Mouse (Mus musculus) CH12.LX (cell line): Measurements from ENCODE around the gene Fam228b. TPM values are rescaled to one million over a fixed set of nuclear protein-coding genes. Genes with fewer than 3 reads are reported as not detected.
"Not testable (repeated sequence)": the region's sequence is repeated elsewhere in the genome, so short reads cannot be mapped to it uniquely, and the experiment has no call there.

Experiments used
- DNase-seq: peaks from one replicate; pipeline ENCODE4 v3.0.0-alpha.2; 2013; ENCODE audit errors: extremely low read depth
- H3K27ac ChIP-seq: 2 replicates; pipeline ENCODE4 v1.5.1; 2012; ENCODE audit warnings: low read depth, mild to moderate bottlenecking, control low read depth, moderate library complexity; ENCODE audit not compliant: insufficient read depth
- H3K27me3 ChIP-seq: replicated peaks from 2 replicates; pipeline ENCODE3; 2012; ENCODE audit warnings: inconsistent platforms
- H3K36me3 ChIP-seq, 2 experiments: replicated peaks in 1 of 2; 2 replicates each; pipeline versions ENCODE3 to v1.6.1; 2012; ENCODE audit warnings: inconsistent platforms in 1 of 2, low read length in 1 of 2, mild to moderate bottlenecking in 1 of 2, mixed read lengths in 1 of 2, moderate library complexity in 1 of 2; ENCODE audit not compliant: control insufficient read depth in 1 of 2, insufficient read depth in 1 of 2
- H3K4me1 ChIP-seq, 2 experiments: 2 replicates each; pipeline ENCODE4 v1.6.1; 2012; ENCODE audit warnings: inconsistent platforms in 1 of 2, moderate library complexity in 1 of 2; ENCODE audit not compliant: insufficient read depth in 2 of 2, control insufficient read depth in 1 of 2
- H3K4me2 ChIP-seq: 2 replicates; pipeline ENCODE4 v1.6.1; 2012; ENCODE audit warnings: low read depth, mild to moderate bottlenecking, control low read depth; ENCODE audit not compliant: poor library complexity, insufficient read depth, severe bottlenecking
- H3K4me3 ChIP-seq, 3 experiments: fragments of 150-350 bp in 1 of 3; sonication (generic) in 1 of 3; replicated peaks in 1 of 3; 2 replicates each; pipeline versions ENCODE3 to v1.5.1; 2011 to 2012; ENCODE audit warnings: low read depth in 2 of 3, low read length in 2 of 3, mild to moderate bottlenecking in 2 of 3, moderate library complexity in 2 of 3, control low read depth in 1 of 3, improper control_type of control experiment in 1 of 3, inconsistent platforms in 1 of 3, mixed read lengths in 1 of 3; ENCODE audit not compliant: poor library complexity in 1 of 3
- H3K79me2 ChIP-seq: replicated peaks from 2 replicates; pipeline ENCODE4 v1.6.1; 2012; ENCODE audit warnings: mild to moderate bottlenecking, moderate library complexity; ENCODE audit not compliant: control insufficient read depth, poor library complexity, insufficient read depth, severe bottlenecking; ENCODE audit errors: extremely low read depth
- H3K9ac ChIP-seq: 2 replicates; pipeline ENCODE4 v1.6.1; 2012; ENCODE audit warnings: low read depth, mild to moderate bottlenecking, control low read depth, moderate library complexity; ENCODE audit not compliant: insufficient read depth
- H3K9me3 ChIP-seq: replicated peaks from 2 replicates; pipeline ENCODE3; 2012; ENCODE audit warnings: low read length, inconsistent platforms, mixed read lengths
- CHD1 ChIP-seq: IDR thresholded peaks from 2 replicates; pipeline ENCODE4 v1.6.1; 2012; ENCODE audit warnings: low read depth, low read length, improper control_type of control experiment, inconsistent platforms
- CTCF ChIP-seq, 2 experiments: IDR thresholded peaks in 1 of 2; conservative IDR thresholded peaks in 1 of 2; 2 replicates each; pipeline ENCODE4 v1.5.1; 2011 to 2012; ENCODE audit warnings: low read depth in 2 of 2, low read length in 2 of 2, improper control_type of control experiment in 1 of 2, inconsistent platforms in 1 of 2, mild to moderate bottlenecking in 1 of 2, moderate library complexity in 1 of 2
- E2F4 ChIP-seq: IDR thresholded peaks from 2 replicates; pipeline ENCODE4 v1.6.1; 2011; ENCODE audit warnings: low read depth, low read length, improper control_type of control experiment; ENCODE audit not compliant: insufficient replicate concordance
- EP300 ChIP-seq: IDR thresholded peaks from 2 replicates; pipeline ENCODE4 v1.6.1; 2011; ENCODE audit warnings: low read length, improper control_type of control experiment
- IRF4 ChIP-seq: IDR thresholded peaks from 2 replicates; pipeline ENCODE4 v1.6.1; 2014; ENCODE audit warnings: low read depth, mild to moderate bottlenecking, inconsistent platforms, low read length, improper control_type of control experiment
- JUN ChIP-seq: IDR thresholded peaks from 2 replicates; pipeline ENCODE4 v1.6.1; 2011; ENCODE audit warnings: low read depth, mild to moderate bottlenecking, low read length, improper control_type of control experiment, moderate library complexity; ENCODE audit not compliant: insufficient read depth
- MAX ChIP-seq: IDR thresholded peaks from 2 replicates; pipeline ENCODE4 v1.6.1; 2011; ENCODE audit warnings: low read length, improper control_type of control experiment
- MAZ ChIP-seq: IDR thresholded peaks from 2 replicates; pipeline ENCODE4 v1.6.1; 2012; ENCODE audit warnings: low read depth, mild to moderate bottlenecking, inconsistent platforms, low read length, improper control_type of control experiment, moderate library complexity
- MEF2A ChIP-seq: IDR thresholded peaks from 2 replicates; pipeline ENCODE4 v1.6.1; 2014; ENCODE audit warnings: low read depth, mild to moderate bottlenecking, inconsistent platforms, low read length, improper control_type of control experiment, borderline replicate concordance
- MXI1 ChIP-seq: IDR thresholded peaks from 2 replicates; pipeline ENCODE4 v1.6.1; 2011; ENCODE audit warnings: mild to moderate bottlenecking, low read depth, low read length, improper control_type of control experiment
- MYC ChIP-seq: IDR thresholded peaks from 2 replicates; pipeline ENCODE4 v1.6.1; 2011; ENCODE audit warnings: low read depth, mild to moderate bottlenecking, improper control_type of control experiment, low read length
- NRF1 ChIP-seq: IDR thresholded peaks from 2 replicates; pipeline ENCODE4 v1.6.1; 2014; ENCODE audit warnings: low read depth, mild to moderate bottlenecking, inconsistent platforms, low read length, improper control_type of control experiment, moderate library complexity
- POLR2AphosphoS2 ChIP-seq: IDR thresholded peaks from 2 replicates; pipeline ENCODE4 v1.6.1; 2011; ENCODE audit warnings: low read depth, low read length, improper control_type of control experiment
- SIN3A ChIP-seq: IDR thresholded peaks from 2 replicates; pipeline ENCODE4 v1.6.1; 2012; ENCODE audit warnings: low read length, improper control_type of control experiment, inconsistent platforms
- SMC3 ChIP-seq: IDR thresholded peaks from 2 replicates; pipeline ENCODE4 v1.6.1; 2011; ENCODE audit warnings: low read depth, low read length, improper control_type of control experiment
- USF1 ChIP-seq: IDR thresholded peaks from 2 replicates; pipeline ENCODE4 v1.6.1; 2014; ENCODE audit warnings: low read depth, mild to moderate bottlenecking, inconsistent platforms, low read length, improper control_type of control experiment
- USF2 ChIP-seq: conservative IDR thresholded peaks from 2 replicates; pipeline ENCODE4 v1.6.1; 2011; ENCODE audit warnings: low read depth, low read length, improper control_type of control experiment
- ZC3H11A ChIP-seq: IDR thresholded peaks from 2 replicates; pipeline ENCODE4 v1.6.1; 2012; ENCODE audit warnings: low read depth, mild to moderate bottlenecking, inconsistent platforms, low read length, improper control_type of control experiment
- dilution Hi-C: fragments of 300-500 bp; cut with MboI; formaldehyde crosslinking; loops from 2 replicates; pipeline ENCODE4 v1.14.3; 2020; ENCODE audit warnings: low sequenced_read_pairs; ENCODE audit not compliant: extremely low pct_unique_long_range_greater_than_20kb, extremely low pct_ligation_motif_present
- in situ Hi-C: fragments of 300-500 bp; cut with MboI; formaldehyde crosslinking; loops from 3 replicates; pipeline ENCODE4 v1.14.3; 2019; ENCODE audit warnings: low sequenced_read_pairs, low pct_ligation_motif_present, low pct_unique_long_range_greater_than_20kb, mixed read lengths
- polyA plus RNA-seq: library from polyadenylated mRNA; unstranded; fragments of >175 nt; gene quantifications from 2 replicates; pipeline ENCODE4 v1.2.1, GENCODE M21; 2012; ENCODE audit warnings: low read depth; ENCODE audit not compliant: insufficient read length
- total RNA-seq, 2 experiments: library from RNA; depleted of rRNA; stranded (reverse); fragments of 300-350 nt in 1 of 2; fragments of >200 nt in 1 of 2; gene quantifications; 2 replicates each; pipeline ENCODE4 v1.2.3; 2012 to 2014

Fam228b gene
- total and polyA plus RNA-seq, 3 experiments = 0.13 TPM; not detected in 2

DNA sequence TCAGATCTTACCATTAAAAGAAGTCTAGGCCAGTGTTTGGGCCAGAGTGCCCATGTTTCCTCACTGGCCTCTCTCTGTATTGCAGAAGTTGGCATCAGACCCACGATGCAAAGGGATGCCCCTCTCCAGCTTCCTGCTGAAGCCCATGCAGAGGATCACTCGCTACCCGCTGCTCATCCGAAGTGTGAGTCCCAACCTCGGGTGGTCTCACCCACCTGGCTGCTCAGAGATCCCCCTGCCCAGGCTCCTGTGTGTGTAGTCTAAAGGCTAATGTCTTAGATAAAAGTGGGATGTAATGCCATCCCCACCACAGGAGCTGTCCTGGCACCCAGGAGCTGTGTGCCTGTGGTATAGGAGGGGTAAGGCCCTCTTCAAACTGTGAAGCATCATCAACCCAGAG, 62.9 kb downstream of the Fam228b start:
- no peaks in the 10 kb centered on the region for H3K9me3 ChIP-seq
- H3K9ac ChIP-seq = no peak overlapping the region
- dilution Hi-C loops (no loop called here), in situ Hi-C loops (no loop called here)
- no peak overlapping the region for H3K27ac ChIP-seq
- no peak for TF ChIP-seq NRF1
- TF ChIP-seq IRF4 = no peak
- TF ChIP-seq ZC3H11A = no peak
- no peak for TF ChIP-seq SMC3
- no peak for TF ChIP-seq USF1
- no peak for TF ChIP-seq E2F4
- TF ChIP-seq MEF2A = no peak
- no peak for TF ChIP-seq CHD1
- TF ChIP-seq JUN = no peak
- no peak for TF ChIP-seq MYC
- no peak for TF ChIP-seq MAZ
- no peak for TF ChIP-seq CTCF (conservative IDR thresholded peaks at IDR 0.05 in 1 of 2, IDR thresholded peaks at IDR 0.05 in 1 of 2; ENCODE audit: low read depth in 2 of 2, low read length in 2 of 2)
- TF ChIP-seq EP300 = no peak
- TF ChIP-seq POLR2AphosphoS2 = no peak
- no peak for TF ChIP-seq USF2
- no peak for TF ChIP-seq SIN3A
- no peak for TF ChIP-seq MAX
- TF ChIP-seq MXI1 = no peak
- DNase-seq = no peak
- H3K4me3 ChIP-seq = no peak overlapping the region
- no peaks in the 10 kb centered on the region for H3K79me2 ChIP-seq
- peaks cover 4 to 10% of the 10 kb centered on the region in 2 experiments; a peak in 3 of 4 replicates for H3K4me1 ChIP-seq
- H3K27me3 ChIP-seq = no peaks in the 10 kb centered on the region
- no peak overlapping the region for H3K4me2 ChIP-seq
- H3K36me3 ChIP-seq = peaks cover 38 to 68% of the 10 kb centered on the region in 2 experiments

GRCm38 (mm10) chr12:4705626-4706025, 63.4 kb downstream of the Fam228b start:
- H3K27ac ChIP-seq, H3K4me2 ChIP-seq, H3K4me3 ChIP-seq, H3K4me1 ChIP-seq, dilution Hi-C loops, H3K9me3 ChIP-seq, DNase-seq, H3K27me3 ChIP-seq, in situ Hi-C loops, H3K9ac ChIP-seq, H3K79me2 ChIP-seq: not testable (repeated sequence)
- peaks cover 41 to 70% of the 10 kb centered on the region in 2 experiments for H3K36me3 ChIP-seq
